Mouse (Mus musculus): Measurements from ENCODE around the gene Ttc14. TPM values are rescaled to one million over a fixed set of nuclear protein-coding genes. Genes with fewer than 3 reads are reported as not detected.

Gene Ttc14
- 46.4 and 46.8 TPM in 2 replicates for polyA plus RNA-seq (2015; fragmentation: Nextera tagmentation; extraction: Ambion mirVana)

GRCm38 (mm10) chr3:33799617-33800512 lies at the start of gene Ttc14:
Gene Ttc14 (plus strand): TSS chr3:33799832.
- WGBS: under 1% methylated on average over 90 of the region's 90 CpGs

GRCm38 (mm10) chr3:33790975-33791374 lies 8.7 kb upstream of the Ttc14 start:
- ATAC-seq (replicated peaks; ENCODE audit: insufficient number of reproducible peaks, insufficient read depth, low FRiP score, low read depth): no peak
- H3K9me3 ChIP-seq (replicated peaks): no peaks in the 10 kb centered on the region
- no peak overlapping the region for H3K4me2 ChIP-seq

More at GRCm38 (mm10) chr3:33799617-33800512, at the start of gene Ttc14:
- Histone ChIP-seq H3K4me2 (peak within 1 kb of the TSS; percentile 71), H3K27me3 (no peaks in the 10 kb centered on the region), H3K4me3 (peak within 1 kb of the TSS; percentile 98), H3K9ac (peak within 1 kb of the TSS; percentile 92), H3K36me3 (peaks cover 9% of the 10 kb centered on the region), H3K27ac (peak within 1 kb of the TSS; percentile 100), H3K4me1 (replicated peaks) (peaks cover 11% of the 10 kb centered on the region), H3K9me3 (replicated peaks) (no peaks in the 10 kb centered on the region)
- peak; percentile 99 for ATAC-seq (replicated peaks; ENCODE audit: insufficient number of reproducible peaks, insufficient read depth, low FRiP score, low read depth)

DNA sequence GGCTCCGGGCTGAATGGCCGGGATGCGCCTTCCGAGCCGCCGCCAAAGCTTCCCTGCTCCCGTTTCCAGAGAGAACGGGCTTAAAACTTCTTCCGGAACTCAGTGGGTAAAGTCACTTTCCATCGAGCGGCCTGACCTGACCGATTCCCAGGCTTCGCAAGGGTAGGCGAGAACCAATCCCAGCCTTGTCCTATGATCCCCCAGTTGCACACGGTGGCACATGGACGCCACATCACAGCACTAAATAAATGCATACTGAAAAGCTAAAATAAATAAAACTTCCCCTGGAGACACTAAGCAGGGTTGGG lies 835 bp downstream of the Ttc14 start:
- peak overlapping the region; percentile 100 for H3K27ac ChIP-seq
- WGBS: 0% methylated on average over 16 of the region's 16 CpGs
- no peak for ATAC-seq (replicated peaks; ENCODE audit: insufficient number of reproducible peaks, insufficient read depth, low FRiP score, low read depth)

More at GRCm38 (mm10) chr3:33790975-33791374, 8.7 kb upstream of the Ttc14 start:
- no peak overlapping the region for H3K9ac ChIP-seq
- H3K27ac ChIP-seq: no peak overlapping the region
- H3K36me3 ChIP-seq: no peaks in the 10 kb centered on the region
- no peaks in the 10 kb centered on the region for H3K4me1 ChIP-seq (replicated peaks)
- H3K4me3 ChIP-seq: no peak overlapping the region
- H3K27me3 ChIP-seq: no peaks in the 10 kb centered on the region

GRCm38 (mm10) chr3:33807151-33807550 lies 7.5 kb downstream of the Ttc14 start:
- Histone ChIP-seq H3K36me3 (peaks cover 54% of the 10 kb centered on the region), H3K9me3 (replicated peaks) (no peaks in the 10 kb centered on the region), H3K4me3 (no peak overlapping the region), H3K27ac (no peak overlapping the region), H3K9ac (no peak overlapping the region), H3K4me1 (replicated peaks) (no peaks in the 10 kb centered on the region), H3K4me2 (no peak overlapping the region), H3K27me3 (no peaks in the 10 kb centered on the region)
- 86% methylated on average over 1 of the region's 1 CpGs for WGBS
- ATAC-seq (replicated peaks; ENCODE audit: insufficient number of reproducible peaks, insufficient read depth, low FRiP score, low read depth): no peak

More for the DNA sequence above, 835 bp downstream of the Ttc14 start:
- Histone ChIP-seq H3K4me2 (peak overlapping the region; percentile 71), H3K27me3 (no peaks in the 10 kb centered on the region), H3K4me3 (peak overlapping the region; percentile 98), H3K4me1 (replicated peaks) (peaks cover 11% of the 10 kb centered on the region), H3K9me3 (replicated peaks) (no peaks in the 10 kb centered on the region), H3K36me3 (peaks cover 14% of the 10 kb centered on the region), H3K9ac (peak overlapping the region; percentile 92)

DNA sequence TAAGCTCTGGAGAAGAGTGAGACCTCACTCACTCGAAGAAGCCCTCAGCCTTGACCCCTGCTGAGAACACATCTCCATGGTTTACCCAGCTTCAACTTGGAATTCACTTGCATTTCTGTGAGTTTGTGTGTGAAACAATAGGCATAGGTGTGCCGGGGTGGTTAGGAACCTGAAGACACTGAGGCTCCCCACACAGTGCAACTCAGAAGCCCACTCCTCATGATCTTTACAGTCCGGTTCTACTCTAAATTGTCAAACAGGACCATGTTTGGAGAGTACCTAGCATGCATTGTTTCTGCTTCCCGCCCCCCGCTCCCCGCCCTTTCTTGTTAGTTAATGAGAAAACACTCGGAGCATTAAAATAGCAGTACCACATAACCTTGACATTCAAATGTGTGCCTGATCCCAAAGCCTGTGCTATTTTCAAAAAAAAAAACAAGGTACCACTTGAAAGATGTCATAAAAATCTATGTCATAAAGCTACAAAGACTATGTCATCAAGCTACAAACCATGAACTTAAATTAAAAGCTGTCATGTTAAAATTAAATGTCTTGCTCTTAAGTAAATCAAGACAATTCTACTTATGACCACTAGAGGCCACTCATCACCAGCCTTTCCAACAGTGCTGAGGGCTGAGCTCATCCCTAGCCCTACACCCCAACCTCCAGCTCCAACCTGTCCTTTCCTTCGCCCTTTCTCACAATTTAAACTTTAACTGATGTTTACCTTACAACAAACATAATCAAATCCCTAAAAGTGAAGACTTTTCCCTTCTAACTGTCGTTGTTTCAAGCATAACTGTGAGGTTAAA lies 24.7 kb downstream of the Ttc14 start:
- no peaks in the 10 kb centered on the region for H3K36me3 ChIP-seq
- no peaks in the 10 kb centered on the region for H3K27me3 ChIP-seq
- H3K27ac ChIP-seq: no peak overlapping the region
- no peaks in the 10 kb centered on the region for H3K9me3 ChIP-seq (replicated peaks)
- no peak overlapping the region for H3K4me3 ChIP-seq
- no peaks in the 10 kb centered on the region for H3K4me1 ChIP-seq (replicated peaks)
- no peak overlapping the region for H3K9ac ChIP-seq
- H3K4me2 ChIP-seq: no peak overlapping the region
- 37% methylated on average over 9 of the region's 9 CpGs for WGBS
- ATAC-seq (replicated peaks; ENCODE audit: insufficient number of reproducible peaks, insufficient read depth, low FRiP score, low read depth): no peak

- Histone ChIP-seq H3K9me3 (replicated peaks) (no peaks in the 10 kb centered on the region), H3K4me1 (replicated peaks) (peaks cover 5% of the 10 kb centered on the region), H3K4me3 (no peak overlapping the region), H3K36me3 (no peaks in the 10 kb centered on the region), H3K9ac (no peak overlapping the region), H3K4me2 (no peak overlapping the region), H3K27me3 (no peaks in the 10 kb centered on the region), H3K27ac (no peak overlapping the region)
- ATAC-seq (replicated peaks; ENCODE audit: insufficient number of reproducible peaks, insufficient read depth, low FRiP score, low read depth): no peak
- WGBS: 76% methylated on average over 10 of the region's 10 CpGs
Measured at GRCm38 (mm10) chr3:33832351-33832750, 32.7 kb downstream of the Ttc14 start.

- no peak for ATAC-seq (replicated peaks; ENCODE audit: insufficient number of reproducible peaks, insufficient read depth, low FRiP score, low read depth)
Measured at GRCm38 (mm10) chr3:33836576-33836975, 36.9 kb downstream of the Ttc14 start.

GRCm38 (mm10) chr3:33838877-33839276 lies 39.2 kb downstream of the Ttc14 start:
- no peak for ATAC-seq (replicated peaks; ENCODE audit: insufficient number of reproducible peaks, insufficient read depth, low FRiP score, low read depth)
- no peaks in the 10 kb centered on the region for H3K9me3 ChIP-seq (replicated peaks)
- peak overlapping the region; percentile 48 for H3K4me2 ChIP-seq
- no peak overlapping the region for H3K9ac ChIP-seq
- no peaks in the 10 kb centered on the region for H3K36me3 ChIP-seq
- H3K4me3 ChIP-seq: peak overlapping the region; percentile 26
- WGBS: 42% methylated on average over 10 of the region's 10 CpGs
- H3K4me1 ChIP-seq (replicated peaks): peaks cover 10% of the 10 kb centered on the region
- no peaks in the 10 kb centered on the region for H3K27me3 ChIP-seq
- H3K27ac ChIP-seq: no peak overlapping the region

More at GRCm38 (mm10) chr3:33836576-33836975, 36.9 kb downstream of the Ttc14 start:
- WGBS: 84% methylated on average over 13 of the region's 13 CpGs
- H3K9me3 ChIP-seq (replicated peaks): no peaks in the 10 kb centered on the region
- no peaks in the 10 kb centered on the region for H3K36me3 ChIP-seq
- no peaks in the 10 kb centered on the region for H3K27me3 ChIP-seq
- H3K9ac ChIP-seq: no peak overlapping the region
- peaks cover 5% of the 10 kb centered on the region for H3K4me1 ChIP-seq (replicated peaks)
- no peak overlapping the region for H3K4me3 ChIP-seq
- no peak overlapping the region for H3K4me2 ChIP-seq
- H3K27ac ChIP-seq: no peak overlapping the region

GRCm38 (mm10) chr3:33843801-33844632 lies 44.4 kb downstream of the Ttc14 start, which contains the start of gene Ccdc39:
Gene Ccdc39 (minus strand): TSS chr3:33844310.
- 6% methylated on average over 26 of the region's 26 CpGs for WGBS
- H3K9me3 ChIP-seq (replicated peaks): no peaks in the 10 kb centered on the region
- H3K27ac ChIP-seq: 0 out of 2 replicates have a peak within 1 kb of the TSS, but pooled peaks have one; percentile 44
- peak within 1 kb of the TSS; percentile 56 for H3K4me3 ChIP-seq
- peaks cover 8% of the 10 kb centered on the region for H3K4me1 ChIP-seq (replicated peaks)
- H3K9ac ChIP-seq: peak within 1 kb of the TSS; percentile 57
- H3K4me2 ChIP-seq: peak within 1 kb of the TSS; percentile 91
- ATAC-seq (replicated peaks; ENCODE audit: insufficient number of reproducible peaks, insufficient read depth, low FRiP score, low read depth): peak; percentile 76; the same call in 1 of the 2 replicates
- H3K36me3 ChIP-seq: no peaks in the 10 kb centered on the region
- no peaks in the 10 kb centered on the region for H3K27me3 ChIP-seq

- no peak overlapping the region for H3K4me3 ChIP-seq
- H3K27ac ChIP-seq: no peak overlapping the region
- no peaks in the 10 kb centered on the region for H3K36me3 ChIP-seq
- no peak overlapping the region for H3K9ac ChIP-seq
- peaks cover 8% of the 10 kb centered on the region for H3K4me1 ChIP-seq (replicated peaks)
- WGBS: 61% methylated on average over 6 of the region's 6 CpGs
- H3K27me3 ChIP-seq: no peaks in the 10 kb centered on the region
- no peaks in the 10 kb centered on the region for H3K9me3 ChIP-seq (replicated peaks)
- ATAC-seq (replicated peaks; ENCODE audit: insufficient number of reproducible peaks, insufficient read depth, low FRiP score, low read depth): no peak
- H3K4me2 ChIP-seq: no peak overlapping the region
Measured at GRCm38 (mm10) chr3:33846639-33847038, 47.0 kb downstream of the Ttc14 start.

Data from heart, embryonic 15.5 days (tissue).